Mouse (Mus musculus) heart, embryonic 14.5 days (tissue): Measurements from ENCODE around the gene Smim20. TPM values are rescaled to one million over a fixed set of nuclear protein-coding genes. Genes with fewer than 3 reads are reported as not detected.

Experiments used
- ATAC-seq: fragments of 200-750 bp; cut with Nextera tagmentation; 2 replicates; pipeline ENCODE4 v1.8.0; 2017; ENCODE audit warnings: low read depth, moderate TSS enrichment; ENCODE audit not compliant: insufficient number of reproducible peaks, insufficient read depth, low FRiP score
- H3K27ac ChIP-seq, 2 experiments: fragments of 200-500 bp in 1 of 2; fragments of 300-500 bp in 1 of 2; sonication (generic) in 1 of 2; replicated peaks in 1 of 2; 2 replicates each; pipeline ENCODE4 v1.5.1; 2012 to 2014; ENCODE audit warnings: low read depth in 2 of 2, low read length in 2 of 2, control low read depth in 1 of 2, mild to moderate bottlenecking in 1 of 2, mixed read lengths in 1 of 2; ENCODE audit not compliant: control insufficient read depth in 1 of 2, insufficient read depth in 1 of 2
- H3K27me3 ChIP-seq: fragments of 300-500 bp; sonication (generic); 2 replicates; pipeline ENCODE4 v1.6.1; 2014; ENCODE audit warnings: mild to moderate bottlenecking, low read length, control low read depth; ENCODE audit not compliant: control insufficient read depth, insufficient read depth
- H3K36me3 ChIP-seq: fragments of 300-500 bp; sonication (generic); 2 replicates; pipeline ENCODE4 v1.6.1; 2014; ENCODE audit warnings: mild to moderate bottlenecking, control low read depth, low read length, mixed read lengths; ENCODE audit not compliant: control insufficient read depth, insufficient read depth
- H3K4me1 ChIP-seq, 2 experiments: fragments of 200-500 bp in 1 of 2; fragments of 300-500 bp in 1 of 2; sonication (generic) in 1 of 2; 2 replicates each; pipeline ENCODE4 v1.6.1; 2012 to 2014; ENCODE audit warnings: low read length in 2 of 2, control low read depth in 1 of 2, mixed read lengths in 1 of 2; ENCODE audit not compliant: control insufficient read depth in 2 of 2, insufficient read depth in 2 of 2
- H3K4me2 ChIP-seq: fragments of 300-500 bp; sonication (generic); 2 replicates; pipeline ENCODE4 v1.6.1; 2014; ENCODE audit warnings: mild to moderate bottlenecking, low read length
- H3K4me3 ChIP-seq, 2 experiments: fragments of 200-500 bp in 1 of 2; fragments of 300-500 bp in 1 of 2; sonication (generic) in 1 of 2; 2 replicates each; pipeline ENCODE4 v1.5.1; 2012 to 2014; ENCODE audit warnings: low read length in 2 of 2, mild to moderate bottlenecking in 2 of 2, control low read depth in 1 of 2, low read depth in 1 of 2, moderate library complexity in 1 of 2; ENCODE audit not compliant: control insufficient read depth in 1 of 2, insufficient read depth in 1 of 2
- H3K9ac ChIP-seq: fragments of 300-500 bp; sonication (generic); 2 replicates; pipeline ENCODE4 v1.6.1; 2014; ENCODE audit warnings: mild to moderate bottlenecking, low read length
- H3K9me3 ChIP-seq: fragments of 300-500 bp; sonication (generic); 2 replicates; pipeline ENCODE4 v1.6.1; 2016; ENCODE audit warnings: low read length, control low read depth; ENCODE audit not compliant: control insufficient read depth
- WGBS: fragments of 180-500 bp; shearing (Covaris S2); extraction: QIAGEN DNeasy Blood & Tissue Kit; methylation state at CpG from one replicate; pipeline ENCODE4 v1.1.7; 2014; 5-methylcytosine and 5-hydroxymethylcytosine counted together
- polyA plus RNA-seq: library from polyadenylated mRNA; unstranded; fragments of >200 nt; fragmentation: Nextera tagmentation; extraction: Ambion mirVana; gene quantifications from 2 replicates; pipeline ENCODE4 v1.2.1, GENCODE M21; 2014

Smim20 gene
- polyA plus RNA-seq = 217 and 239 TPM in 2 replicates

- H3K4me2 ChIP-seq = peak within 1 kb of the TSS; percentile 84
- no peaks in the 10 kb centered on the region for H3K27me3 ChIP-seq
- H3K36me3 ChIP-seq = 0 out of 2 replicates have a peak, but pooled peaks cover 8% of the 10 kb centered on the region
- ATAC-seq = peak; percentile 85
- WGBS = 11% methylated on average over 48 of the region's 53 CpGs
- H3K4me1 ChIP-seq = peaks cover 13 to 42% of the 10 kb centered on the region in 2 experiments
- peak within 1 kb of the TSS; percentile 82 for H3K9ac ChIP-seq
- no peaks in the 10 kb centered on the region for H3K9me3 ChIP-seq
- peak within 1 kb of the TSS; percentile 67 to 69 for H3K4me3 ChIP-seq
- H3K27ac ChIP-seq = peak within 1 kb of the TSS; percentile 81 to 89
Measured at GRCm38 (mm10) chr5:53266931-53267853, at the start of gene Smim20. Smim20 (plus strand) TSS chr5:53267083.

- Histone ChIP-seq H3K27ac (no peak overlapping the region), H3K27me3 (no peaks in the 10 kb centered on the region), H3K36me3 (no peaks in the 10 kb centered on the region), H3K4me2 (no peak overlapping the region), H3K9me3 (no peaks in the 10 kb centered on the region), H3K9ac (no peak overlapping the region), H3K4me1 (peaks cover 4 to 7% of the 10 kb centered on the region in 2 experiments; a peak in 2 of 4 replicates), H3K4me3 (no peak overlapping the region)
- no peak for ATAC-seq
- WGBS = 85% methylated on average over 13 of the region's 13 CpGs
Measured at GRCm38 (mm10) chr5:53225434-53225833, 41.4 kb upstream of the Smim20 start.

GRCm38 (mm10) chr5:53230560-53230959, 36.3 kb upstream of the Smim20 start:
- no peak for ATAC-seq
- Histone ChIP-seq H3K4me3 (no peak overlapping the region), H3K36me3 (no peaks in the 10 kb centered on the region), H3K9ac (no peak overlapping the region), H3K27ac (no peak overlapping the region), H3K4me2 (no peak overlapping the region), H3K4me1 (peaks cover 4 to 6% of the 10 kb centered on the region in 2 experiments; a peak in 3 of 4 replicates), H3K9me3 (no peaks in the 10 kb centered on the region), H3K27me3 (no peaks in the 10 kb centered on the region)
- WGBS = 65% methylated on average over 4 of the region's 4 CpGs

GRCm38 (mm10) chr5:53235551-53235950, 31.3 kb upstream of the Smim20 start:
- no peaks in the 10 kb centered on the region for H3K36me3 ChIP-seq
- peak overlapping the region in 1 of 2 experiments; percentile 62; a peak in 1 of 4 replicates for H3K27ac ChIP-seq
- H3K9me3 ChIP-seq = no peaks in the 10 kb centered on the region
- H3K27me3 ChIP-seq = no peaks in the 10 kb centered on the region
- WGBS = 13% methylated on average over 4 of the region's 4 CpGs
- ATAC-seq = peak; percentile 70
- no peak overlapping the region for H3K4me3 ChIP-seq
- H3K4me1 ChIP-seq = peaks cover 12 to 23% of the 10 kb centered on the region in 2 experiments
- no peak overlapping the region for H3K4me2 ChIP-seq
- no peak overlapping the region for H3K9ac ChIP-seq

GRCm38 (mm10) chr5:53236136-53236535, 30.7 kb upstream of the Smim20 start:
- H3K9ac ChIP-seq = no peak overlapping the region
- ATAC-seq = no peak
- H3K9me3 ChIP-seq = no peaks in the 10 kb centered on the region
- H3K36me3 ChIP-seq = no peaks in the 10 kb centered on the region
- no peak overlapping the region for H3K4me2 ChIP-seq
- no peak overlapping the region for H3K4me3 ChIP-seq
- WGBS = 4% methylated on average over 5 of the region's 5 CpGs
- H3K4me1 ChIP-seq = peaks cover 14 to 27% of the 10 kb centered on the region in 2 experiments
- no peaks in the 10 kb centered on the region for H3K27me3 ChIP-seq
- H3K27ac ChIP-seq = peak overlapping the region; percentile 34 to 62; a peak in 2 of 4 replicates

- Histone ChIP-seq H3K9ac (no peak overlapping the region), H3K4me2 (no peak overlapping the region), H3K9me3 (no peaks in the 10 kb centered on the region), H3K36me3 (no peaks in the 10 kb centered on the region), H3K4me1 (peaks cover 16 to 27% of the 10 kb centered on the region in 2 experiments), H3K27me3 (no peaks in the 10 kb centered on the region), H3K4me3 (no peak overlapping the region), H3K27ac (no peak overlapping the region)
- 81% methylated on average over 7 of the region's 8 CpGs for WGBS
- ATAC-seq = no peak
Measured at GRCm38 (mm10) chr5:53236749-53237148, 30.1 kb upstream of the Smim20 start.

- Histone ChIP-seq H3K4me3 (no peak overlapping the region), H3K27ac (no peak overlapping the region), H3K36me3 (no peaks in the 10 kb centered on the region), H3K9ac (no peak overlapping the region), H3K27me3 (no peaks in the 10 kb centered on the region), H3K9me3 (no peaks in the 10 kb centered on the region), H3K4me1 (peaks cover 16 to 27% of the 10 kb centered on the region in 2 experiments), H3K4me2 (no peak overlapping the region)
- no peak for ATAC-seq
- 79% methylated on average over 7 of the region's 7 CpGs for WGBS
Measured at GRCm38 (mm10) chr5:53238761-53239160, 28.1 kb upstream of the Smim20 start.
